Mouse (Mus musculus) skeletal muscle tissue, postnatal 0 days (tissue): ENCODE results near the gene Btbd35f27. TPM values are rescaled to one million over a fixed set of nuclear protein-coding genes. Genes with fewer than 3 reads are reported as not detected.

Experiments
- polyA plus RNA-seq: library from polyadenylated mRNA; unstranded; fragments of >200 nt; fragmentation: Nextera tagmentation; extraction: Ambion mirVana; gene quantifications from 2 replicates; pipeline ENCODE4 v1.2.1, GENCODE M21; 2015

The Btbd35f27 gene
- polyA plus RNA-seq: not detected in 2 replicates

GRCm38 (mm10) chrX:4951835-4952234 lies at the start of gene Btbd35f27:
TSS of gene Btbd35f27 (plus strand) at chrX:4952135.

Other genes with a start within 250 kb of the Btbd35f27 start
- not detected in 2 replicates for gene Btbd35f4, start 151.6 kb upstream of the Btbd35f27 start, polyA plus RNA-seq